Mouse (Mus musculus) hematopoietic multipotent progenitor cell, adult 10-12 weeks (in vitro differentiated cells): Measurements from ENCODE around the gene Tax1bp3. TPM values are rescaled to one million over a fixed set of nuclear protein-coding genes. Genes with fewer than 3 reads are reported as not detected.

ENCODE experiments used
- polyA plus RNA-seq: library from polyadenylated mRNA; stranded (reverse); fragments of >175 nt; gene quantifications from 2 replicates; pipeline ENCODE4 v1.2.3, GENCODE M21; 2012; ENCODE audit warnings: low replicate concordance

Tax1bp3 gene
- 3.0 and 9.9 TPM in 2 replicates for polyA plus RNA-seq

DNA sequence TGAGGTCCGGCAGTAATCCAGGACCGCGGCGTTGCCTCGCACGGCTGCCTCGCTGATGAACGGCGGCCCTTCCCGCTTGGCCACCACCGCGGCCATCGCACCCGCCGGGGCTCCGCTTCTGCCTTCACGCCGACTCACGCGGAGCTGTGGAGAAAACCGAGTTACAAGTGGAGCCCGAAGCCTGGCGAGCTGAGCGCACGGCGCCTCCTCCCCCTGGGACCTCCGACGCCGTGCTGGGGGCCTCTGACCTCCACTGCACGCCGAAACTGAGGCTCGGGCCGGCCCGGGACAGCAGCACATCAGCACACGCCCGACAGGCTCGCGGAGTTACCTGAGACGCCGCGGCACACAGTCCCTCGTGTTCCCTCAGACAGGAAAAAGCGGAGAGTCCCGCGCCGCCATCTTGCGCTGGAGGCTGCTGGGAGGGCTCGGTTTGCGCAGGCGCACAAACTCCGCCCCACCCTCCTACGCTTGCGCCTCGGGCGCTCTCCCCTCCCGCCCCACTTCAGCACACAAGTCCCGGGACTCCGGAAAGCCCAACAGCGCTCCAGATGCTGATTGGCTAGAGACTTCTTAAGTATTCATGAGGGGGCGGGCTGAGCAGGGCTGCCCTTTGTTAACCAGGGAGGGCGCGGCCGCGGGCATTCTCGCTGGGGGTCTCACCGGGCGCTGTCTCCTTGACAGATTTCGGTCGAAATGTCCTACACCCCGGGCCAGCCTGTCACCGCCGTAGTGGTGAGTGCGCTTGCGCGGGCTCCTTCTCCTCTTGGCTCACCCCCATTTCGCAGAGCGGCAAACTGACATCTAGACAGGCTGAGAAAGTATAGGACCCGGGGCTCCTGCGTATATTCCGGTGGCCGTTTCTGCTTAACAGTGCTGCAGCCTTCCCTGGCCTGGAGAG, at the start of gene Tax1bp3, which contains the start of gene Emc6:
Tax1bp3 (plus strand) TSS at position 476 of the 901 bp plus-strand sequence.
Emc6 (minus strand) TSS at position 430 of the 901 bp plus-strand sequence.

DNA sequence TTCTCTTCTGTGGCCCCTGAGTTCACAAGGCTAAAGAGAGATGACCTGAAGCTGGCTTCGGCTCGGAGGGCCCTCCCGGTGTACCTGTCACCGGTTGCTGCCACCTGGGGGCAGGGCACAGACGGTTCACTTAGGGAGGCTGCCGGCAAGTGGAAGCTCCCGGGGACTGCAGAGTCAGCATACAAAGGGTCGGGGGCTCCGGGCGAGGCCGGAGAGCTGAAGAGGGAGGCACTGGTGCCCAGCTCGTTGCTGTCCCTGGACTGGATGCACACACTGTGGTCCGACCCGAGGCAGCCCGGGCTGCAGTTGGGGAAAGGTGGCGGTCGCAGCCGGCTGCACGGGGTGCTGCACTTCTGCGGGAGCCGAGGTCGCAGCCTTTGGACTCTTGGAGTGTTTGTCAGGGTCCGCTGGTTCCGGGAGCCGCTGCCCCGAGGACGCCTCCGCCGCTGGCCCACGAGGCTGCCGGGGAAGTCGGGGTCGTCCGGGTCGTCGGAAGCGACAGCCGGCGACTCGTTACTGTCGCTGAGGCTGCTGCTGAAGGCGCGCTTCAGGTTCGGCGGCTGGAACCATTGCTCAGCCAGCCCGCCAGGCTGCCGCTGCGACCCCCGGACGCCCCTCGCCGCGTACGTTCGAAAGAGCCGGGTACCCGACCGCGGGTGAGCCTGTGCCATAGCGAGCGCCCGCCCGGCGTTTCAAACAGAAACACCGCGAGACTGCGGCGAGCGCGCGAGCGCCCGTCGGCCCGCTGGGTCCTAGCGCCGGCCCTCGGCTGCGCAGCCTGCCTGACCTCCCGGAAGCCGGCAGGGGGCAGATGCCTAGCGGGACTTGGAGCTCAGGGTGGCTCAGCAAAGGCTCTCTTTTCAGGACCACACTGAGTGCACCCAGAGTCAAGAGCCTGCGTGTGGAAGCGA, 39.0 kb upstream of the Tax1bp3 start, which contains the start of gene Haspin:
Haspin (minus strand) TSS at position 704 of the 911 bp plus-strand sequence.

GRCm38 (mm10) chr11:73159957-73160810, 16.7 kb upstream of the Tax1bp3 start, which contains the start of gene P2rx5:
Gene P2rx5 (plus strand): TSS chr11:73160421.

GRCm38 (mm10) chr11:73198603-73199229, 21.8 kb downstream of the Tax1bp3 start, which contains the start of gene Ctns:
Gene Ctns (minus strand): TSS chr11:73199042.

DNA sequence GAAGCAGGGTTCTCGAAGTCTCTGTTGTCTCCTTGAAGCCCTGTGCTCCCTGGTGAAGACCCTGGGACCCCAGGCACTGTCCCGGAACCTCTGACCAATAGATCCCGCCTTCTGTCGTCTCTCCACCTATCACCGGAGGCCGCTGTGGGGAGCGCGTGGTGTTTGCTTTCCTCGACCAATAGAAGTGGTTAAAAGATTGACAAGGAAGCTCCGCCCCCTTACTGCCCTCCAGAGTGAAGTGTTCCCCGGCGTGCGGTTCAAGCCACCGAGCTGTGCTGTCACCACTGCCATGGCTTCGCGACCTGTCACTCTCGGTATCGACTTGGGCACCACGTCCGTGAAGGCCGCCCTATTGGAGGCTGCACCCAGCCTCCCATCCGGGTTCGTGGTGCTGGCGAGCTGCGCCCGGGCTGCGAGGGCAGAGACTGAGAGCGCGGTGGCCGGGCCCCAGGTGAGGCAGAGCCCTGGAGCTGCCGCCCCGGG, 22.4 kb downstream of the Tax1bp3 start, which contains the start of gene Shpk:
Shpk (plus strand) TSS at position 231 of the 483 bp plus-strand sequence.

Other genes starting within 250 kb of the Tax1bp3 start
- 280 and 291 TPM in 2 replicates for gene Atp2a3, start 215.9 kb upstream of the Tax1bp3 start, polyA plus RNA-seq
- gene P2rx1, start 178.0 kb upstream of the Tax1bp3 start, polyA plus RNA-seq: 0.67 and 1.9 TPM in 2 replicates
- gene Camkk1, start 158.1 kb upstream of the Tax1bp3 start, polyA plus RNA-seq: 2.5 and 3.9 TPM in 2 replicates
- gene Ncbp3, start 129.3 kb upstream of the Tax1bp3 start, polyA plus RNA-seq: 3.7 and 3.8 TPM in 2 replicates
- gene Itgae, start 86.5 kb upstream of the Tax1bp3 start, polyA plus RNA-seq: 2.7 and 4.2 TPM in 2 replicates
- gene Haspin, start 38.8 kb upstream of the Tax1bp3 start, polyA plus RNA-seq: 5.5 and 8.6 TPM in 2 replicates
- 0.06 and 0.07 TPM in 2 replicates for gene P2rx5, start 16.7 kb upstream of the Tax1bp3 start, polyA plus RNA-seq
- gene Emc6, start within 50 bp of the Tax1bp3 start, polyA plus RNA-seq: 149 and 201 TPM in 2 replicates
- 2.1 and 10.2 TPM in 2 replicates for gene Ctns, start 22.0 kb downstream of the Tax1bp3 start, polyA plus RNA-seq
- 1.7 and 1.9 TPM in 2 replicates for gene Shpk, start 22.4 kb downstream of the Tax1bp3 start, polyA plus RNA-seq
- gene Trpv1, start 57.2 kb downstream of the Tax1bp3 start, polyA plus RNA-seq: not detected in 2 replicates
- not detected in 2 replicates for gene Trpv3, start 90.3 kb downstream of the Tax1bp3 start, polyA plus RNA-seq
- 0.11 TPM in 1 of 2 replicates, not detected in the other for gene Aspa, start 152.5 kb downstream of the Tax1bp3 start, polyA plus RNA-seq
- not detected in 2 replicates for gene Gm49340, start 152.7 kb downstream of the Tax1bp3 start, polyA plus RNA-seq
- gene Spata22, start 152.7 kb downstream of the Tax1bp3 start, polyA plus RNA-seq: not detected in 2 replicates
- not detected in 2 replicates for gene Olfr20, start 173.7 kb downstream of the Tax1bp3 start, polyA plus RNA-seq
- not detected in 2 replicates for gene Olfr376, start 194.2 kb downstream of the Tax1bp3 start, polyA plus RNA-seq
- gene Olfr1, start 222.5 kb downstream of the Tax1bp3 start, polyA plus RNA-seq: not detected in 2 replicates